Mouse (Mus musculus) heart, postnatal 0 days (tissue): ENCODE results near the gene Pcare.

Experiments used
- CTCF ChIP-seq: IDR thresholded peaks from 2 replicates; pipeline ENCODE4 v1.5.1; 2016; ENCODE audit warnings: antibody characterized with exemption, control low read depth, low read depth
- EP300 ChIP-seq: IDR thresholded peaks from 2 replicates; pipeline ENCODE4 v1.6.1; 2016; ENCODE audit warnings: antibody characterized with exemption, low read depth

DNA sequence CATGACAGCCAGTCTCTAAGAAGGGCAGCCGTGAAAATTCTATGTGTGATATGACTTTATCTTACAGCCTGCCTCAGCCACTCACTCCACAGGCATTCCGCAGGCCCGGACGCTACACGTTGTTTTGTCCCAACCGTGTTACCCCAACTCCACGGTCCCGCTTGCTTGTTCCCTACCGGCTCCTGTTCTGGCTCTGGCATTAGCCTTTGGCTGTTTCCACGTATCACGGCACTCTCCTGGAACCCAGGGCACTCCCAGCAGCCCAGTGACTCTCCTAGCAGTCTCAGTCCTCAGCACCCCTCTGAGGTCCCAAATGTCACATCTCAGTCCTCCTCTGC lies 54.1 kb downstream of the Pcare start:
- TF ChIP-seq CTCF (no peak), EP300 (0 out of 2 replicates have a peak, but pooled peaks have one; percentile 19)
